Mouse (Mus musculus): ENCODE measurements around the gene Gdpd3.

Gdpd3 gene

DNA sequence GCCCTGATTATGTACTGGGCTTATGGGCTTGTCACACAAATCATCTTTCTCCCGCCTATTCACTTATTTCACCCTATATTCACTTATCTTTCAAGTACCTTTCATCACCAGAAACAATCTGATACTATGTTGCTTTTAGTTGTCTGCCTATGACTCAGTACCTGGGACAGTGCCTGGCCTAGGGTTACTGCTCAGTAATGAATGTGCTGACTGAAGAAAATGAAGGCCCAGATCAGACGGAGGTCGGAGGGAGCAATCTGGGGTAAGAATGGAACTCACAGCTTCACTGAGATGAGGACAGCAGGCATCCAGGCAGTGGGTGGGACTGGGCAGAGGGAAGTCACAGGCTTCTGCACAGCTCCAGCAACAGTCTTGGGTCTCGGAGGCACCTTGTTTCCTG lies 41.3 kb downstream of the Gdpd3 start:
- no peak for DNase-seq (ENCODE audit: low read depth)

GRCm38 (mm10) chr7:126808703-126809455 lies 42.7 kb downstream of the Gdpd3 start:
- DNase-seq (ENCODE audit: low read depth): peak; percentile 66

DNA sequence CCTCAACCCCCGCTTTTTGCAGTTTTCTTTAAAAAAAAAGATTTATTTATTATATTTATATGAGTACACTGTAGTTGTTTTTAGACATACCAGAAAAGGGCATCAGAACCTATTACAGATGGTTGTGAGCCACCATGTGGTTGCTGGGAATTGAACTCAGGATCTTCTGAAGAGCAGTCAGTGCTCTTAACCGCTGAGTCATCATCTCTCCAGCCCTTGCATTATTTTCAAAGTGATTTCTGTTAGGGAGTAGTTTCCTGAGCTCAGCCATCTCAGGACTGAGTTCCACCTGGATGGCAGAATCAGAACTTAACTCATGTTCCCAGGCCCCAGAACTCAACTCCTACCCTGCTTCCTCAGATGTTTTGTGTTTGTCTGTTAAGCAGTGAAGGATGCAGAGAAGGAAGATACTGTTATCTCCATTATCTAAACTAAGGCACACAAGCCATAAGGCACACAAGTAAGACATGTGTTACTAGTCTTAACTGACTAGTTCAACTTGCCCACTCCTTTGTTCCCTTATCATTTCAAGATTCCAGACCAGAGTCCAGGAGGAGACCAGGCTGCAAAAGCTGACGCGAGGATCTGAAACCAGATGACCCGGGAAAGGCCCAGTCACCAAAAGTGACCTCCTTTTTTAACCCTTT lies 43.7 kb downstream of the Gdpd3 start:
- DNase-seq (ENCODE audit: low read depth): no peak

DNA sequence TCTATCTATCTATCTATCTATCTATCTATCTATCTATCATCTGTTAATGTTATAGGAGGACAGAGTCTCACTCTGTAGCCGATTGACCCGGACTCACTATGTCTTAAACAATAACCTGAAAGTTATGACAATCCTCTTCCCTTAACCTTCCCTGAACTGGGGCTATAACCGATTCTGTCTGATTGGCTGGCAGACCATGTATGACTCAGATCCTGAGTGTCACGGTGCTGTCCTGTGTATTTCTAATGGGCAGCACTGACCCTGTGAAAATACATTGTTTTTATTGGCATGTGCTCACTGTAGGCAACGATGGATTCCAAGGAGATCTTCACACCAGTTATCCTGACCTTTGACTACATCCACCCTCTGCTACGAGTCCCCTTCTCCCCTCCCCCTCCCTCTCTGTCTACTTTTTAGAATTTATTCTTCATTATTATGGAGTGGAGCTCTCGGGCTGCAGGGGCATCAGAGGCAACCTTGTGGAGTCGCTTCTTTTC lies 49.6 kb downstream of the Gdpd3 start:
- no peak for DNase-seq (ENCODE audit: low read depth)

- DNase-seq (ENCODE audit: low read depth): no peak
Observed at GRCm38 (mm10) chr7:126816494-126816893, 50.4 kb downstream of the Gdpd3 start.

DNA sequence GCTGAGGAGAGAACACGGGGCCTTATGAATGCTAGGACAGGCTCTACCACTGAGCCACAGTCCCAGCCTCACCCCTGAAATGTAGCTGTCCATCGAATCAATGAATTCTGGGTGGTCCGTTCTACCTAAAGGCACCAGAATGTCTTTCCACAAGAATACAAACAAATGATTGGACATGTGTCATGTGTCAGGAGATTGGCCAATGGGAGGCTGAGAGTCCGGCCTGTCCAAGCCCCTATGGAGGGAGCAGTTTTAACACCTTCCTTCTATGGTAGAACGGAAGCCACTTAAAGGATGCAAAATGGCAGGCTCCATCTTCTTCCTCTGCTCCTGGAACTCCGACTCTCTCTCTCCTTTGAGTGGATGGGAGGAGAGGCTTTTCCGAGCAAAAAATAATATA lies 51.5 kb downstream of the Gdpd3 start:
- DNase-seq (ENCODE audit: low read depth): no peak

GRCm38 (mm10) chr7:126818818-126819217 lies 52.7 kb downstream of the Gdpd3 start:
- DNase-seq (ENCODE audit: low read depth): no peak

DNA sequence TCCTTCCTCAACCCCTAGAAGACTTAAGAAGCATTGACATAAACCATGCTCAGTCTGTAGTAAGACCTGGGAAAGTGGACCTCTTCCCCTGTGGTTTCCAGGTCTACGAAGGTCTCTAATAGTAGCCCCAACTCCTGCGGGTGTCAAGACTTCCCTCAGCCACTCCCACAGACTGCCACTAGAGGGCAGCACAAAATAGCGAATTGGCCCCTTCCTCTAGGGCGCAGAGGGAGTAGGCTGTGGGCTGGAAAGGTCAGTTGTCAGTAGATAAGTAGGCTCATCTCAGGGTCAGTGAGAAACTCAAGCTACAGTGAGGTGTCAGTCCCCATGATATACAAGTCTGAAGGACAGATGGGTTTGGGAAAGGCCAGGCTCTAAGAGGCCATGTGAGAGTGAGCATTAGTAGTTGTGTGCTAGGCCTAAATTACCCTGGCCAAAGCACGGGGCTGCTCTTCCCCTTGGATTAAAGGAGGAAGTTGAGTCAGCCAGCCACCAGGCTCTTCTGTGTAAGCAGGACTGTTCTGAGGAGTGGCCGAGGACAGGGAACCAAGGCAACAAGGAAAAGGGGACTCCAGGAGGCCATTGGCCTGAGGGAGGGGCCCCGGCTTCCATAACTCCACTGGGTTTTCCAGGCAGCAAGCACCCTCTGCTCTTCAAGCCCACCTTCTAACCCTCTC lies 55.8 kb downstream of the Gdpd3 start:
- peak; percentile 71 for DNase-seq (ENCODE audit: low read depth)

- DNase-seq (ENCODE audit: low read depth): no peak
Observed at GRCm38 (mm10) chr7:126822741-126823140, 56.6 kb downstream of the Gdpd3 start.

DNA sequence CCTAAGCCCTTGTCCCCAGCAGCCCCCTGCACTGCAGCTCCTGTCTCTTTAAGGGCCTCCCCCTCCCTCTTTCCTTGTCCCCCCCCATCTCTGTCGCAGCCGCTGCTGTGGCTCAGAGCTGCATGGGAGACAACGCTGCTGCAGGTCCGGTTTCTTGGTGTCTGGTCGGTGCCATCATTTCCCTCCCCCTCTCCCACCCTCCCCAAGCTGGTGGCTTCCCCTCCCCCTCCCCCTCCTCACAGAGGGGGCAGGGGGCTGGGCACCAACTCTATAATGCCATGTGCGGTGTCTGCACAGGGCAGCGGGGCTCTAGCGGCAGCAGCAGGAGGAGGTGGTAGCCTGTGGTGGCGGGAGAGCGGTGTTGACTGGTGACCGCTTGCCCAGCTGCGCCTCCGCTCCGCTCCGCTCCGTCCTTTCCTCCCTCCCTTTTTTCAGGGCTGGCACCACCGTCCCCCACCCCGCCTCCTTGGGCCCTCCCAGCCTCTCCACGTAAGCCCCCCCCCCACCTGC lies 57.1 kb downstream of the Gdpd3 start:
- no peak for DNase-seq (ENCODE audit: low read depth)

- no peak for DNase-seq (ENCODE audit: low read depth)
Observed at GRCm38 (mm10) chr7:126823940-126824339, 57.8 kb downstream of the Gdpd3 start.
